Mouse (Mus musculus) gastrocnemius, postnatal 25 days (tissue): ENCODE data around the gene Nhs. TPM values are rescaled to one million over a fixed set of nuclear protein-coding genes. Genes with fewer than 3 reads are reported as not detected.
A peak's percentile ranks its signal among the peaks of the same experiment; 100 is the strongest.
"Not testable (repeated sequence)": the region's sequence is repeated elsewhere in the genome, so short reads cannot be mapped to it uniquely, and the experiment has no call there.

Experiments
- DNase-seq: peaks from one replicate; pipeline ENCODE4 v3.0.0; 2022
- total RNA-seq, 2 experiments: library from RNA; stranded (reverse); gene quantifications; 1 replicate in 1 of 2; 2 replicates in 1 of 2; pipeline ENCODE4 v1.2.3; 2021

Gene Nhs
- total RNA-seq, 2 experiments from 2014 or later, result 0.48 to 0.61 TPM

DNA sequence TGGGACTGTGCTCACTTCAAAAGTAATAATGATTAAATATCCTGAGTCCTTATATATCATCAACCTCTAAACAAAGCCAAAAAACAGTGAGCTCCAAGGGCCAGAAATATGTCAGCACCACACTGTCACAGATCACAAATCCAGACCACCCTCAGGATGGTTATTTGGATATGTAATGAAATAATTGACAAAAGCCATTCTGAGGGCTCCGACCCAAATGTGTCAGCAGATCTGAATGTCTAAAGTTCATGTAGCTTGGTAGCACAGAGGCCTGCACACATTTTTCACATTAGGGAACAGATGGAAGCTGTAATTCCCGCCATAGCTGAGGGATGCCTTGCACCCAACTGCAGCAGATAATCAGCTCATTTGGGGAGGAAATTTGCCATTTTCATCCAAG lies 218.8 kb downstream of the Nhs start:
- no peak for DNase-seq

DNA sequence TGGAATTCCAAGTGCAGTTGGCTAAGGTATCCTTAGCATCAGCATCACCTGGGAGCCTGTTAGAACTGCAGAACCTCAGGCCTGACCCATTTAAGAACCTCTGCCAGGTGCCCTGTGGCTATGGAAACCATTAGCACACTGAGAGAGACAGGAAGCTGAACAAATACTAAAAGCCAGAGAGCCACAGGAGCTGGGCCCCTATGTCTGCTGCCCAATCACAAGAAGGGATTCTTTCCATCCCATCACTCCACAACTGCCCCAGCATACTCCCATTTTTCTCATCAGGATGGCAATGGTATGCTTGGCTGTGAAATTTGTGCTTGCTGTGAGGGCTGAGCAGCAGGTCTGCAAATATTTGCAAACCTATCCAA lies 232.9 kb downstream of the Nhs start:
- DNase-seq, result no peak

DNA sequence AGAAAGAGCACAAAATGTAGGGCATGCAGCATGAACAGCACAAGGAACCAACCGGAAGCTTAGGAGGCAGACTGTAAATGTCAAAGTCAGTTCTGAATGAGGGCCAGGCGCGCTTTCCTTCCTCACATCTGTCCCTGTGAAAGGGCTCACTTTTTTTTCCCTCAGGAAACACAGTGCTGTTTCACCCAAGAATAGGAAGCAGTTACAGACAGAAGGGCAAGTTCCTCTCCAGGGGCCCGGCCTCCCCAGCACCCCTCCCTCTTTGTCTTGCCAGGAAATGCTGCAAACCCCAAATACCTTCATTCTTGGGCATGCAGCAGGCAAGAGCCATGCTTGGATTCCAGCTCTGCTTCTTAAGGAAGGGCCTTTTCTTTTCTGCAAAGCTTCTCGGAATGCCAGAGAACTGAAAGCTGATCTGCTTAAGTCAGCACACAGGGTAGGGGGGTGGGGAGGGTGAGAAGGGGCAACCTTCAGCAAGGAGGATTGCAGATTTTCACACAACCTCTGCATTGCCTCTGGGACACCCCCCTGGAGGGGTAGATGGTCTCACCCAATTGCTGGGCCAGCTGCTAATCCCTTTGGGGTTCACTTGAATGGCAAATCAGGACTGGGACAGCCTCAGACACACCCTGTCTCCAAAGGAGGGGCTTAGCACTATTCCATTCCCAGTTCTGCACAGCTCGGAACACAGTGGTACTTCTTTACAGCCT lies 233.4 kb downstream of the Nhs start:
- peak; percentile 16 for DNase-seq

DNA sequence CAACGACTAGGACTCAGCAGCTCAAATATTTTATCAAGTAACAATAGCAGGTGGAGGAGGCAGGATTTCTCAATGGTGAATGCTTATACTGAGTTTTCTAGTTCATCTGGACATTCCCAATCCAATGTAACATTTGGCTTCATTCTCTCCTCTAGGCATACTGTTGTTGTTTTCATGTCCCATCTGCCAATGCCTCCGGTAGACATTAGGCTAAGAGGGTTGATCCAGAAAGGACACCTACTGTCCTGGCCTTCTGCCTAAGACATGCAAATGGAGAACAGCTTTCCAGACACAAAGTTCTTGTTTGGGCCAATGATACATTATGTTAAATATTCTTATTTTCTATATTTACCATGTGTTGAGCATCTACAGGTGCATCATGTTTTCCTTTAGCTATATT lies 236.9 kb downstream of the Nhs start:
- DNase-seq, result no peak

DNA sequence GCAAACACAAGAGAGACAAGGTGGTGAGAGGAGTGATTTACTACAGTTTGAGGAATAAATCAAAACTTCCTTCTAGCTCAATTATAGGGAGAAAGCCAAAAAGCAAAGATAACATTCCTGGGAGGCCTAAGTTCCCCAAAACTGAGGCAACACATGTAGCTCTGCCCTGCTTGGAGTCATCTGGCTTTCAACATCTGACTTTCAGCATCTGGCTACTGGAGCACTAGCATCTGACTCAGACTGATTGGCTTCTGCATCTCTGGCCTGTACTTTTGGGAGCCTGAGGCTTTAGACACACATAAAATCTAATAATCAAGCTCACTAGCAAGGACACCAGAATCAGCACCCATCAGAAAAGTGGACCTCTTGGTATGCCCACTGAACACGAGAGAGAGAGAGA lies 237.9 kb downstream of the Nhs start:
- DNase-seq, result no peak

DNA sequence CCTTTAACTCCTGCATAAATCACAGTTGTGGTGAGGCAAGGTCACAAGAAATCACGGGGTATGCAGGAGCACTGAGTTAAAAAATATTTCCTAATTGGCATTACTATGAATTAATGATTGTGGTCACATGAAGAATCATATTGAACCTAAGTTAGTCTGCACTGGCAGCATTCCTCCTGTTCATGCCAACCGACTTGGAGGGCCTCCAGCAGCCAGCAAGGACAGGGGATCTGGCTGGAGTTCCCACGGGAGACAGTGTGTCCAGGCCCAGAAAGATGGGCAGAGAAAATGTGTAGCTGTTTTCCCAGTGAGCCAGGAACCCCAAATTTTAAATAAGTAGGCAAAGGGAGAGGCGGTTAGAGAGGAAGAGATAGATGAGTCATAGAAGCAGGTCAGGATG lies 249.6 kb downstream of the Nhs start:
- no peak for DNase-seq

DNA sequence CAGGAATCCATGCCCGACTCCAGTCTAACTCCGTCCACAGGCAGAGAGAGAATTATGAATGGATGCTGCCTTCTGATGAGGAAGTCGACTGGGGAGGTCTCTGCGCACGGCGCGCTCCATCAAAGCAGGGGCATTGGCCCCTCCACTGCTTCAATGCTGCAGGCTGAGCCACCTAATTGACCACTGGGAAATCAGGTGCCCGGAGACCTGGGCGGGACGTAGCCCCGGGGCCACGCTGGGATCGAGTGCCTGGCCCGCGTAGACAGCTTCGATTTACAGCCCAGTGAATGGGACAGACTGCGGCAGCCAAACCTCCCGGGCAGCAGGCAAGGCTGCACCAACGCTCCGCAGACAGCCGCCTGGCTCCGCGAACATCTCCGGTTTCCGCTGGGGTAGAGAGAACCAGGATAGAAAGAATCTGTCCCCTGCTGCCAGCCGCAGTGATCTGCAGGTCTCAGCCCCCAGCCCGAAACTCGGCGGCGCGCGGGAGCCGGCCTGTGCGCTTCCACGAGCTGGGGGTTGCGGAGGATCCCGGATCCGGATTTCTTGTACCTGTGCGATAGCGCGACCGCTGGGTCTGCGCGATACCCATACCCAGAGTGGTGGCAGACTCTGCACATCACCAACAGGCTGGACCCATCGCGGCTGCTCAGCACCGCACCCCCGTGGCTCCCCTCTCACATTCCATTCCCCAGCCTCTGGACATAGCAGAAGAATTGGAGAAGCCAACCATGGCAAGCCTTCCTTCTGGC lies 250.7 kb downstream of the Nhs start:
- no peak for DNase-seq

DNA sequence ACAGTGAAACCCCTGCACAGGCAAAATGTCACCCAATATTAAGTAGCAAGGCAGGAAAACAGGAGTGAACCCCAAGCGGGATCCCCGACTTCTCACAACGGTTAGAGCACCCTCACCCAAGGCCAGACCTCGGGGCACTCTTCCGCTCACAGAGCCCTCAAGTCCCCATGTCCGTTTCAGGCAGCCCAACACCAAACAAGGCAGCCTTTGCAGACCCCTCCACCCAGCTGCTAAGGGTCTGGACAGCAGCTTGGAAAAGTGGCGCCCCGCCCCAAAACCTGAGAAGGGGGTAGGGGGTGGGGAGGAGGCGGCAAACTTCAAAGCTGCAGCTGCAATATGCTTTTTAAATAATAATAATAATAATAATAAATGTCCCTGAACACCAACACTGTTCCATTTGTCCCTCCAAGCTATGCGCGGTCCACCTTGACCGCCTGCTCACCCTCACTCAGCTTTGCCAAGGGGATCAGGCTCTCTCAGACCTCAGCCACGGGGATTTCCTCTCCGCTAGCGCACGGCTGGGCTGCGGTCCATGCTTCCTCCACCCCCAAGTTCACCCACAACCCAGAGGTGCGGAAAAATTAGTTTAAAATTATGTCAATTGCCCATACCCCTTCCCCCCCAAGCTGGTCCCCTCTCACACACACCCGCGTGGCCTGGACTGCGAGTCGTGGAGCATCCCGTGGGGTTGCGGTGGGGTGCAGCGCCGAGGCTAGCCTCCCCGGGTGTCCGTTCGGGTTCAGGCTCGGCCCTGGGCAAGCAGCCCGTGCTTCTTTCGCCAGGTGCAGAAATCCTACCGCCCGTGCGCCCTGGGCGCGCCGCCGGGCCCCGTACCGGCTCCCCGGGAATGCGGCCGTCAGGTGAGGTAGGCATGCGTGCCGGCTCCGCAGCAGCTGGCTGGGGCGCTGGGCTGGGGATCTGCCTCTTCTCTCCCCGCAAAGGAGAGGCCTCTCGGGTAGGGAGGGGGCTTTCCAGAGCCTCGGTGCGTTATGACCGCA lies 251.6 kb downstream of the Nhs start:
- DNase-seq, result no peak

DNA sequence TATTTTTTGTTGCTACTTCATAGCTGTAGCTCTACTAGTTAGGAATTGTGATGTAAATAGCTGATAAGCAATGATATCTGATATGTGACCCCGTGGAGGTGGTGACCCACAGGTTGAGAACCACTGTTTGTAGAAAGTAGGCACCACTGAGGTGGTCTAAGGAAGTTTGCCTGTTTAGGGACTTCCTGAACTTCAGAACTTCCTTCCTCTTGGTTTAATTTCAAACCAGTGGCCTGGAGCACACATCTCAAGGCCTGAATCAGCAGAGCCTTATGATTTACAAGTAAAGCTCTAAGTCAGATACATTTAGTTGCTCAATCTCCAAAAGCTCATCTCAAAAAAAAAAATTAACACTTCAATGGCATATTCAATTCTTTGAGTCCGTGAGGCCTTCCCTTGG lies 265.1 kb downstream of the Nhs start:
- DNase-seq, result no peak

DNA sequence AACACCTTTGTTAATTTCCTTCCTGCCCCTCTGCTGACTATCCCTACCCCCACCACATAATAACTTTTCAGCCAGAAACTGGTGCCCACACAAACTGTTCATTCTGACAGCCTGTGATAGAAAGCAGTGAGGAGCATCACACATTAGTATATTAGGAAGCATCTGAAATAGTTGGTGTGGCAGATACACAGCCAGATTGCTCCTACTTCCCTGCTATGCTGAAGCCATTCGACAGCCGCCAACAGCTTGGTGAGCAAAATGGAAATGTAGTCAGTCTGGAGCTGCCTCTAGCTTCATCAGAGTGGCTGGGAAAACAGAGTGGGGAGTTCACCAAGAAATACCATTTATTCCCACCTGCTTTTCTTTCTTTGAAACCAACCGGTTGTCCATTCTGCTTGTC lies 275.9 kb downstream of the Nhs start:
- no peak for DNase-seq

DNA sequence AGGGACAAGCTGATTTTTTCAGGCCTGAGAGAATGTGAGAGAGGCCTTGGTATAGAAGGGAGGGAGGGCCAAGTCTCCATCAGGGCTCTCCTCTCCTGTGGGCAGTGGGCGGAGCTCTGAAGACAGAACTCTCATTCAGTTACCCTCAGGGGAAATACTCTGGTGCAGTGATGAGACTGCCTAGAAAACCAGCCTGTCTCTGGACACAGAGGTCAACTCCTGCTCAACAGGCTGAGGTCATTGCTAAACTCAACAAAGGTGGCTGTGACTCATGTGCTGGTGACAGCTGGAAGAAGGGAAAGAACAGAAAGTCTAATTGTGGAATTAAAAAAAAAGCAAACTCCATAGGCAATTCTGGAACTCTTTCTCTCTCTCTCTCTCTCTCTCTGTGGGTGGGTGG lies 282.4 kb downstream of the Nhs start:
- DNase-seq, result no peak

DNA sequence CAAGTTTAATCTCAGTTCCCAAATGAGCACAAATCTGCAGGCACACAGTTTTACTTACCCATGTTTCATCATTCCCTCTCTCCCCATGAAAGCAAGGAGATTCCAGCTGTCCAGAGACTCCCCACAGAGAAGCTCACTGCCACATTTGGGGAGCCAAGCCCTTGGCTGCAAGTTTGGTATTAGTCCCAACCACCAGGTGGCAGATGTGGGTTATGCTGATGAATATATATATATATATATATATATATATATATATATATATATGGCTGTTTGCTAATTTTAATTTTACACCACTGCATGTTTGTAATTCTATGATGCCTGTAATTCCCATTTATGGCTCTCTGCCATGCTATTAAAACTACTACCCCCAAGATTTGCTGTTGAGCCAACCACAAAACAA lies 286.0 kb downstream of the Nhs start:
- no peak for DNase-seq

DNA sequence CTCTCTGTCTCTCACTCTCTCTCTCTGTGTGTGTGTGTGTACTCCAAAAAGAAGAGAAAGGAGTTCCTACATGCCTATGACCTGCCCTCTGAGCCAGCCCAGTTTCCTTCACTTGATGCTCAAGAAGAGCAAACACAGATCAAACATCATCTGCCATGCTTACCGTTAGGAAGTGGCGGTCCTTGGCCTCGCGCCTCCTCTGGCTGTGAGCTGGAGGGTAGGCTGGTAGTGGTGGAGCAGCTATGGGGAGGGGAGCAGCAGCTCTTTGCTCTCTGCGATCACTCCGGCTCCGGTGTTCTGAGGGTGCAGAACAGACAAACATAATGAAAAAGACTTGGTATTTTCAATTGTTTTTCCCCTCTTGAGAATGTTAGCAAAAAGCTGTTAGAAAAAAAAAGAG lies 288.2 kb downstream of the Nhs start:
- DNase-seq, result no peak

DNA sequence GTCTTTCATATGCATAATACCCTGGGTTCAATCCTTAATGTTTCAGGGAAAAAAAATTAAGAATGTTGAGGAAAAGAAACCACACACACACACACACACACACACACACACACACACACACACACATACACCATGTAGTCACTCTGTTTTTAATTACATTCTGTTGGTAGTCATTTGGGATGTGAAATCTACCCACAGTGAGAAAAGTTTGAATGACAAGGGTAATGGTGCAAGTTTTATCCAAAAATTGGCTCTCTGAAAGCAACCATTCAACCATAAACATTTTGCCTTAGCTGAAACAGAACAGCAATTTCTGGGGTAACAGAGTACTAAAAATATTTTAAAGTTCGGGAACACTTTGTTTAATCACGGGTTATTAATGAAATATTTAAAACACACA lies 303.9 kb downstream of the Nhs start:
- DNase-seq, result no peak

DNA sequence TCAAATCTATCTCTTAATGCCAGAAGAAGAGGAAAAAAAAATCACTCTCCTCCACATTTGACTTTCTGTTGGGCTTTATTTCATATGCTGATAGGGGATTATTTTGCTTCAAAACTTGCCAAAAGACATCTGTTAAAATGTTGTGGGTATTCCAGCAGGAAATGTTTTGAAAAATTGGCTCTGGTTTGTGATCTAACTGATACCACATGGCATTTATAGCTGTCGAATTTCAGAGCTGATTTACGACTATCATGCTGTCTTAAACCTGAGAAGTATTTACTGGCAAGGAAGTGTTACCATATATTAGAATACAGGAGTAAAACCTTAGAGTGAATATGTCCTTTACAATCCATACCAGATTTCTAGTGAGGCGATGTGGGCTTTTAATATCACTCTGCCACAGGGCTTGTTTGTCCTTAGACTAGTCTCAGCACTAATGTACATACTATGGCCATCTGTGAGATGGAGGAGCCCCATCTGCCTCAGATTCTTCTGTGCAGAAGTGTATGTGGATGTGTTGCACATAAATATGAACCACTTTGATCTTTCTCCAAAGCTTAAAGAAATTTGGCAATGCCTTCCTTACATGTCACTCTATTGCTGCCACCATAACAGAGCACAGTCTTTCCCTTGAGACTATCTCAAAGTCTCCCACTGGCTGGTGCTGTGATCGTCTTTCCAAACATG lies 305.8 kb downstream of the Nhs start:
- no peak for DNase-seq

DNA sequence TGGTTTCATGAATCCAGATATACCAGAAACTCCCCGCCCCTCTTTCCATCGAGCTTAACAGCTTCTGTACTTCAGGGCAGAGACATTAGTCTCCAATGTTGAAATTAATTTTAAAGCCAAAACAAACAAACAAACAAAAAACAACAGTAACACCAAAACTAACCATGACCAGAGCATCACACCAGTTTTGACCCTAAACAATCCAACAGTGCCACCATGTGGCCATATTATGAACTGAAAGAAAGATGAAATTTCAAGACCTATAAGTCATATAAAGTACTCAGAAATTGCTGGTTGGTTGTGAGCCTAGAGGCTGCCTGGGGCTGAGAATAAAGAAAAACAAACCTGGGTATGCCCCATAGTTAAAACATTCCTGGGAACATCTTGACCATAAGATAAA lies 333.3 kb downstream of the Nhs start:
- DNase-seq, result not testable (repeated sequence)

DNA sequence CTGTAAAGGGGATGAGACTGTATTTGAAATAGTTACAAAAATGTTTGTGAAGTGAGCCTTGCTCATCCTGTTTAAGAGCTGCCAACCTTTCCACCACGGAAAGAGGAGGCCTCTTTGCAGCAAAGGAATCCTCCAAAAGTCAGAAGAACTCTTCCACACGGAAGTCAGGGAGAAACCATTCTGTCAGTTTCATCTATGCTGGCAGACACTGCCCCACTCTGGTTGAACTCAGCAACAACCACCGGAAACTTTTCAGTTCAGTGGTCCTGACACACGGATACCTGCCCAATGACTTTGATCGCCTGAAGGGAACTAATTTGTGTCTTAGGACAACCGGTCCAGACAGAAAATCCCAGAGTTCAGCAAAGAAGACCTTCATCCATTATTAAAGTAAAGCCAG lies 369.3 kb downstream of the Nhs start:
- DNase-seq, result no peak
